Mouse (Mus musculus) embryo, embryonic 9.5 days (tissue): ENCODE results near the gene Scn3a.

Experiments
- DNase-seq: peaks from one replicate; pipeline ENCODE4 v3.0.0-alpha.2; 2017; ENCODE audit errors: extremely low spot score

Scn3a gene

GRCm38 (mm10) chr2:65413746-65414145, 153.7 kb downstream of the Scn3a start:
- DNase-seq = peak; percentile 71
